Mouse (Mus musculus): ENCODE results near the gene Uprt. TPM values are rescaled to one million over a fixed set of nuclear protein-coding genes. Genes with fewer than 3 reads are reported as not detected.

The Uprt gene
- polyA plus RNA-seq, 1 experiment = 0.09 TPM

- H3K27me3 ChIP-seq (replicated peaks) = no peaks in the 10 kb centered on the region
- H3K9me3 ChIP-seq = no peaks in the 10 kb centered on the region
- peaks cover 6% of the 10 kb centered on the region; the same call in 1 of the 2 replicates for H3K4me1 ChIP-seq
- TF ChIP-seq GATA1 (IDR thresholded peaks at IDR 0.05; ENCODE audit: borderline replicate concordance, low read length) = no peak
- no peak for TF ChIP-seq FLI1 (IDR thresholded peaks at IDR 0.05; ENCODE audit: low read length)
- no peaks in the 10 kb centered on the region for H3K36me3 ChIP-seq (replicated peaks; ENCODE audit: low read length)
- no peak overlapping the region for H3K4me3 ChIP-seq (replicated peaks)
Measured at GRCm38 (mm10) chrX:104489626-104490355, 7.2 kb downstream of the Uprt start.

DNA sequence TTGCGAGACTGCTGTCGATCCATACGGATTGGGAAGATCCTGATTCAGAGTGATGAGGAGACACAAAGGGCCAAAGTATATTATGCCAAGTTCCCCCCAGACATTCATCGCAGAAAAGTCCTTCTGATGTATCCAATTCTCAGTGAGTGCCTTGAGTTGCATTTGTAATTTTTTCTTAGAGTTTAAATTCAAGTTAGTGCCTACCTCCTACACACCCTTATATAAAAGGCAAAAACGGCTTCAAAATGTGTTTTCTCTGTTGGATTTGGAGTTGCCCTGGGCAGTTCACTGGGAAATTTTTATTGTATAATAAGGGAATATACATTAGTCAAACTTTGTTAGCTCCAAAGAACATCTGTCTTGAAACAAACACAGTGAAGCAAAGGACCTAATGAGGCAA lies 19.1 kb downstream of the Uprt start:
- Histone ChIP-seq H3K4me3 (replicated peaks) (no peak overlapping the region), H3K36me3 (replicated peaks; ENCODE audit: low read length) (peaks cover 21% of the 10 kb centered on the region), H3K4me1 (peaks cover 11% of the 10 kb centered on the region; the same call in 1 of the 2 replicates), H3K27me3 (replicated peaks) (peaks cover 6% of the 10 kb centered on the region), H3K9me3 (no peaks in the 10 kb centered on the region)
- no peak for TF ChIP-seq FLI1 (IDR thresholded peaks at IDR 0.05; ENCODE audit: low read length)
- TF ChIP-seq GATA1 (IDR thresholded peaks at IDR 0.05; ENCODE audit: borderline replicate concordance, low read length) = no peak

DNA sequence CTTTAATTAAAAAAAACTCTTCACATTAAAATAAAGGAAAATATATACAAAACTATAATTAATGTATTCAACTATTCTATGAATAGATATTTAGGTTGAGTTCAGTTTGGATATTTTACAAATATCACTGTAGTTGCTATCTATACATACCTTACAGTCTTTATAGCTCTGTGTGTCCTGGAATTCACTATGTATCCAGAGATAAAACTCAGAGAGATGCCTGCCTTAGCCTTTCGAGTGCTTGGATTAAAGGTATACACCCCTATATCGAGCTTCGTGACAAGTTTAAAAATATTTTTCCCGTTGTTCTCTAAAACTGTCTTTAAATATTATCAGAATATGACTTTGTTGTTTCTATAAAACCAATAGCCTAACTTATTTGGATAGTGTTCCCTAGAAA lies 60.0 kb downstream of the Uprt start:
- H3K9me3 ChIP-seq = no peaks in the 10 kb centered on the region
- TF ChIP-seq GATA1 (IDR thresholded peaks at IDR 0.05; ENCODE audit: borderline replicate concordance, low read length) (no peak), FLI1 (IDR thresholded peaks at IDR 0.05; ENCODE audit: low read length) (no peak)
- no peak overlapping the region for H3K4me3 ChIP-seq (replicated peaks)
- H3K36me3 ChIP-seq (replicated peaks; ENCODE audit: low read length) = no peaks in the 10 kb centered on the region
- no peaks in the 10 kb centered on the region for H3K27me3 ChIP-seq (replicated peaks)
- H3K4me1 ChIP-seq = no peaks in the 10 kb centered on the region

GRCm38 (mm10) chrX:104543919-104544595 lies 61.4 kb downstream of the Uprt start:
- Histone ChIP-seq H3K4me1 (no peaks in the 10 kb centered on the region), H3K4me3 (replicated peaks) (no peak overlapping the region), H3K36me3 (replicated peaks; ENCODE audit: low read length) (no peaks in the 10 kb centered on the region), H3K27me3 (replicated peaks) (no peaks in the 10 kb centered on the region), H3K9me3 (no peaks in the 10 kb centered on the region)
- TF ChIP-seq FLI1 (IDR thresholded peaks at IDR 0.05; ENCODE audit: low read length) (no peak), GATA1 (IDR thresholded peaks at IDR 0.05; ENCODE audit: borderline replicate concordance, low read length) (no peak)

GRCm38 (mm10) chrX:104545283-104545682 lies 62.7 kb downstream of the Uprt start:
- H3K27me3 ChIP-seq (replicated peaks) = no peaks in the 10 kb centered on the region
- no peaks in the 10 kb centered on the region for H3K9me3 ChIP-seq
- H3K4me3 ChIP-seq (replicated peaks) = no peak overlapping the region
- TF ChIP-seq GATA1 (IDR thresholded peaks at IDR 0.05; ENCODE audit: borderline replicate concordance, low read length) (no peak), FLI1 (IDR thresholded peaks at IDR 0.05; ENCODE audit: low read length) (no peak)
- no peaks in the 10 kb centered on the region for H3K4me1 ChIP-seq
- H3K36me3 ChIP-seq (replicated peaks; ENCODE audit: low read length) = no peaks in the 10 kb centered on the region

Other genes with a start within 250 kb of the Uprt start
- gene Abcb7, start 69.0 kb upstream of the Uprt start, polyA plus RNA-seq (2012; ENCODE audit: insufficient read depth, low replicate concordance) = 3.7 and 16.4 TPM in 2 replicates
- gene Zdhhc15, start 188.2 kb downstream of the Uprt start, polyA plus RNA-seq (2012; ENCODE audit: insufficient read depth, low replicate concordance) = 0.22 and 0.97 TPM in 2 replicates